Mouse (Mus musculus) embryonic facial prominence, embryonic 10.5 days (tissue): ENCODE measurements at regions not wholly inside any gene's neighbourhood (a gene's known extent, or its start where the extent isn't known, plus 50 kb on each side); places are given as distances from the start of the nearest gene placed in this dataset.

Experiments
- DNase-seq: peaks from one replicate; pipeline ENCODE4 v3.0.0-alpha.2; 2017; ENCODE audit warnings: low spot score
- H3K27ac ChIP-seq: fragments of 300-500 bp; sonication (generic); replicated peaks from 2 replicates; pipeline ENCODE4 v1.5.1; 2016; ENCODE audit warnings: mild to moderate bottlenecking
- H3K27me3 ChIP-seq: fragments of 300-500 bp; sonication (generic); replicated peaks from 2 replicates; pipeline ENCODE4 v1.6.1; 2016; ENCODE audit warnings: low read depth, mild to moderate bottlenecking; ENCODE audit not compliant: poor library complexity, severe bottlenecking
- H3K36me3 ChIP-seq: fragments of 300-500 bp; sonication (generic); replicated peaks from 2 replicates; pipeline ENCODE4 v1.6.1; 2016; ENCODE audit warnings: mild to moderate bottlenecking, moderate library complexity
- H3K4me1 ChIP-seq: fragments of 300-500 bp; sonication (generic); 2 replicates; pipeline ENCODE4 v1.6.1; 2016
- H3K4me3 ChIP-seq: fragments of 300-500 bp; sonication (generic); 2 replicates; pipeline ENCODE4 v1.5.1; 2016; ENCODE audit warnings: mild to moderate bottlenecking, moderate library complexity
- H3K9me3 ChIP-seq: fragments of 300-500 bp; sonication (generic); 2 replicates; pipeline ENCODE4 v1.6.1; 2016; ENCODE audit warnings: mild to moderate bottlenecking
- WGBS: fragments of 180-500 bp; shearing (Covaris S2); methylation state at CpG from one replicate; pipeline ENCODE4 v1.1.7; 2016; 5-methylcytosine and 5-hydroxymethylcytosine counted together

- Histone ChIP-seq H3K9me3 (no peaks in the 10 kb centered on the region), H3K36me3 (no peaks in the 10 kb centered on the region), H3K4me1 (peaks cover 1% of the 10 kb centered on the region; the same call in 1 of the 2 replicates), H3K27ac (no peak overlapping the region), H3K4me3 (no peak overlapping the region), H3K27me3 (no peaks in the 10 kb centered on the region)
- DNase-seq: no peak
- WGBS: 79% methylated on average over 6 of the region's 6 CpGs
Measured at GRCm38 (mm10) chr3:143737844-143738243, 467.2 kb downstream of the Lmo4 start.

- WGBS: 90% methylated on average over 6 of the region's 6 CpGs
- DNase-seq: no peak
- H3K27ac ChIP-seq: no peak overlapping the region
Measured at GRCm38 (mm10) chr3:143736651-143737398, 468.2 kb downstream of the Lmo4 start.

DNA sequence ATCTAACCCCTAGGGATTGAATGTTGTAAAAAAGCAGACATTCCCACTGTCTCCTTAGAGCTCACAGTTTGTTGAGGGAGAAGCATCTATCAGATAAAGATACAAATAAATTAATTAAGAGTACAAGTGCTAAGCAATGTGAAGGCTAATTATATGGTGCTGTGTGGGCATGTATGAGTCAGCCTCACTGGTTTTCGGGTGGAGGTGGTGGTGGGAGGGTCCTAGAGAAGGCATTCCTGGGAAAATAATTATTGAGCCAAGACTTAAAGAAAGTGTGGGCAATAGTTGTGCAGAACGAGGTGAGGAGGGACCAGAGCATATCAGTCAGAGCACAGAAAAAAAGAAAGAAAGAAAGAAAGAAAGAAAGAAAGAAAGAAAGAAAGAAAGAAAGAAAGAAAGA, 470.2 kb downstream of the Lmo4 start:
- H3K27me3 ChIP-seq: no peaks in the 10 kb centered on the region
- no peak overlapping the region for H3K27ac ChIP-seq
- H3K9me3 ChIP-seq: no peaks in the 10 kb centered on the region
- 78% methylated on average over 2 of the region's 2 CpGs for WGBS
- H3K4me3 ChIP-seq: no peak overlapping the region
- DNase-seq: no peak
- H3K36me3 ChIP-seq: no peaks in the 10 kb centered on the region
- H3K4me1 ChIP-seq: no peaks in the 10 kb centered on the region

More at GRCm38 (mm10) chr3:143736651-143737398, 468.2 kb downstream of the Lmo4 start:
- Histone ChIP-seq H3K36me3 (no peaks in the 10 kb centered on the region), H3K4me3 (no peak overlapping the region), H3K4me1 (no peaks in the 10 kb centered on the region), H3K9me3 (no peaks in the 10 kb centered on the region), H3K27me3 (no peaks in the 10 kb centered on the region)

DNA sequence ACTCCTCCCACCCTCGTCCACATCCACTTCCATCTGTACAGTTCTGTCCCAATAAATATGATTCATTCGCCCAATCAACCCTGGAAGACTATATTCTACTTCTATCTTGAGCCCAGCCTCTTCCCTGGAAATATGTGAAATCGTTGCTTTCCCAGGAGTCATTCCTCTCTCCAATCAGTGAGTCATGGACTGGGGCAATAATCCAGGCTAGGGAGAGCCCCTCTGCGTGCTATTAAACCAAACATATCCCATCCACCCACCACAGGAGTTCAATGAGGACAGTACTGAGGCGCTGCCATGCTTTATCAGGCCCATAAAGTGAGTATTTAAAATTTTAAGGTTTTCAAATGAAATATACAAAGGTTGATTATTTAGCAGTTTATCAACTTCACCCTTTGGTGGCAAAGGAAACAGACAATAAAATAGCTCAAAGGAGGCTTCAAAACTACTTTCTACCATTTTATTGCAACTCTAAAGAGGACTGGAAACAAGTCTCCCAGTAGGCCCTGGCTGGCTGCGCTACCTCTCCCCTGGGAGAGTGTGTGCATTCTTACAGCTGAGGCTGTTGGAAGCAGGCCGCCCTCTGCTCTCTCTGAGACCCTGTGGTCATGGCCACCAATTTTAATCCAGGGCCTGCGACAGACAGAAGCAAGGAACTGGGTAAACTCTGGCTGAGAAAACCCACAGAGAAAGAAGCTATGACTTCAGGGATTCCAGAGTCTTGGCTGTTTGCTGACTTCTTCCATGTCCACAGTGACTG, 471.9 kb downstream of the Lmo4 start:
- Histone ChIP-seq H3K9me3 (no peaks in the 10 kb centered on the region), H3K4me1 (no peaks in the 10 kb centered on the region), H3K27me3 (no peaks in the 10 kb centered on the region), H3K27ac (no peak overlapping the region), H3K36me3 (no peaks in the 10 kb centered on the region), H3K4me3 (no peak overlapping the region)
- no peak for DNase-seq
- 88% methylated on average over 8 of the region's 8 CpGs for WGBS

- Histone ChIP-seq H3K4me1 (no peaks in the 10 kb centered on the region), H3K36me3 (no peaks in the 10 kb centered on the region), H3K27ac (no peak overlapping the region), H3K9me3 (no peaks in the 10 kb centered on the region), H3K4me3 (no peak overlapping the region), H3K27me3 (no peaks in the 10 kb centered on the region)
- DNase-seq: no peak
- WGBS: 85% methylated on average over 8 of the region's 8 CpGs
Measured at GRCm38 (mm10) chr3:143729473-143730076, 475.4 kb downstream of the Lmo4 start.

DNA sequence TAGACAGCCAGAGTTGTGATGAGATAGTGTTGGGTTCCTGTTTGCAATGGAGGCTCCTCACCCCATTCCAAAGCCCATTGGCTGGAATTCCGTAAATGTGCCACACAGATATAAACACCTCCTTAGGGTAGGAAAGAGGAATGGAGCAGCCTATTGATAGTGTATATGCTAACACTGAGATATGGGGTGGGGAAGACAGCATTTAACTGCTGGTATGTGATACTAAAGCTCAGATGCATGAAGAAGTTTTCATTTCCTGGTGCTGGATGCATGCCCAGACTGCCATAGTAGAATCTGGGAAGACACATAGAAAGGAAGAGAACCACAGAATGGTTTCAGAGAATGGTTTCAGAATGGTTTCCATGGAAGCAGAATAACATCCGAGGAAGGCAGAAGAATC, 482.4 kb downstream of the Lmo4 start:
- no peak overlapping the region for H3K4me3 ChIP-seq
- DNase-seq: no peak
- H3K9me3 ChIP-seq: no peaks in the 10 kb centered on the region
- no peaks in the 10 kb centered on the region for H3K36me3 ChIP-seq
- 84% methylated on average over 2 of the region's 2 CpGs for WGBS
- H3K27ac ChIP-seq: no peak overlapping the region
- H3K27me3 ChIP-seq: no peaks in the 10 kb centered on the region
- no peaks in the 10 kb centered on the region for H3K4me1 ChIP-seq

DNA sequence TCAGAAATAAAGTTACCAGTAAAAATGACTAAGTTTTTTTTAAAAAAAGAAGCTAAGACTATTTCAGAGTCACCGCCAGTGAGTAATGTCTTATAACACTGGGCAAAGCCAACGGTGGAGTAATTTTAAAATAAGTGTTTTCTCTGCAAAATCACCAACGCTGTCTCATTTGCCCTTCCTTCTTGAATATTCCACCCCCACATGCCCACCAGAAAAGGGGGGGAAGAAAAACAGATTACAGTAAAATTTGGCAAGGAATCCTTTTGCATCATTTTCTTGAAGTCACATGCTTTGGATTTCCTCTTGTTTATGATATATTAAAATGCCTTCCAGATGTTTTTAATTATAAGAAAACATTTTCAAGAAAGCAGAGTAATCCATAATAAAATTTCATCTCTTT, 482.9 kb downstream of the Lmo4 start:
- H3K36me3 ChIP-seq: no peaks in the 10 kb centered on the region
- no peaks in the 10 kb centered on the region for H3K9me3 ChIP-seq
- WGBS: 93% methylated on average over 3 of the region's 3 CpGs
- DNase-seq: no peak
- H3K4me3 ChIP-seq: no peak overlapping the region
- no peaks in the 10 kb centered on the region for H3K4me1 ChIP-seq
- no peaks in the 10 kb centered on the region for H3K27me3 ChIP-seq
- no peak overlapping the region for H3K27ac ChIP-seq

GRCm38 (mm10) chr3:143713183-143713582, 491.8 kb downstream of the Lmo4 start:
- DNase-seq: no peak
- Histone ChIP-seq H3K27ac (no peak overlapping the region), H3K36me3 (no peaks in the 10 kb centered on the region), H3K4me3 (no peak overlapping the region), H3K27me3 (no peaks in the 10 kb centered on the region; the same call in 1 of the 2 replicates), H3K9me3 (no peaks in the 10 kb centered on the region), H3K4me1 (peaks cover 3% of the 10 kb centered on the region; the same call in 1 of the 2 replicates)
- 91% methylated on average over 2 of the region's 2 CpGs for WGBS

GRCm38 (mm10) chr3:143710805-143711469, 494.1 kb downstream of the Lmo4 start:
- H3K9me3 ChIP-seq: no peaks in the 10 kb centered on the region
- H3K27ac ChIP-seq: no peak overlapping the region
- no peak overlapping the region for H3K4me3 ChIP-seq
- no peaks in the 10 kb centered on the region; the same call in 1 of the 2 replicates for H3K27me3 ChIP-seq
- no peaks in the 10 kb centered on the region for H3K36me3 ChIP-seq
- H3K4me1 ChIP-seq: peaks cover 3% of the 10 kb centered on the region; the same call in 1 of the 2 replicates
- DNase-seq: no peak
- WGBS: 61% methylated on average over 16 of the region's 16 CpGs

DNA sequence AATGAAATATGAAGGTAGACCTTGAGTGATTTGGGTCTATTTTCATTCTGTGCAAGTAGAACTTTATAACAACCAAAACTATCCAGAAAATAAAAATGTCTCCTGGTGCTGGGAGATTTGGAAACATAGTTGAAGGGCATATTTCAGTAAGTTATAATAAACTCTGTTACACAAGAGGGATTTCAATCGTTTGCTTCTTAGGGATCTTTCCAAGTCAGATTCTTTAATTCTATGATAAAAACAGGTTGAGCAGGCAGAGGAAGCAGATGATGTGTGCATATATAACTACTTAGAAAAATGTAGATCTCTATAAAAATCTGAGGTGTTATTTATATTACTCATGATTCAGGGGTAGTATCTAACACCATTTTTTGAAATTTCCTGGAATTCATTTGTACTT, 498.3 kb downstream of the Lmo4 start:
- Histone ChIP-seq H3K4me1 (peaks cover 3% of the 10 kb centered on the region; the same call in 1 of the 2 replicates), H3K27ac (no peak overlapping the region), H3K27me3 (no peaks in the 10 kb centered on the region; the same call in 1 of the 2 replicates), H3K36me3 (no peaks in the 10 kb centered on the region), H3K4me3 (no peak overlapping the region), H3K9me3 (no peaks in the 10 kb centered on the region)
- DNase-seq: no peak
- 92% methylated on average over 1 of the region's 1 CpGs for WGBS

DNA sequence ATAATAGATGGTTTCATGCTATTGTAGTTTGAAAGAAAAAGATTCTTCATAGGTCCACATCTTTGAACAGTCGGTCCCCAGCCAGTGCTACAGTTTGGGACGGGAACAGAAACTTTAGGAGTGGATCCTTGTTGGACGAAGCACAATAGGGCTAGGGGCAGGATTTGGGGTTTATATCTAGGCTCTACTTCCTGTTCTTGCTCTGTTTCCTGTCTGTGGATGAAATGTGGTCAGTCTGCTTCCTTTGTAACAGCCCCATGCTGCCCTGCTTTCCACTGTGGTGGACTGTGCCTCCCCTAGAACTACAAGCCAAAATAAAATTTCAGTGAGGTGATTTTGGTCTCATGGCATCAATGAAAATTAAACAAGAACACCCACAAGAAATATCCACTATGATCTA, 510.2 kb downstream of the Lmo4 start:
- no peak overlapping the region for H3K4me3 ChIP-seq
- no peaks in the 10 kb centered on the region for H3K27me3 ChIP-seq
- 91% methylated on average over 3 of the region's 3 CpGs for WGBS
- no peaks in the 10 kb centered on the region for H3K9me3 ChIP-seq
- no peak for DNase-seq
- H3K36me3 ChIP-seq: no peaks in the 10 kb centered on the region
- H3K4me1 ChIP-seq: no peaks in the 10 kb centered on the region
- H3K27ac ChIP-seq: no peak overlapping the region

GRCm38 (mm10) chr3:143685742-143686141, 519.3 kb downstream of the Lmo4 start:
- Histone ChIP-seq H3K27me3 (no peaks in the 10 kb centered on the region), H3K27ac (no peak overlapping the region), H3K4me1 (no peaks in the 10 kb centered on the region), H3K4me3 (no peak overlapping the region), H3K9me3 (no peaks in the 10 kb centered on the region), H3K36me3 (no peaks in the 10 kb centered on the region)
- 87% methylated on average over 2 of the region's 2 CpGs for WGBS
- no peak for DNase-seq
